Mouse (Mus musculus) CH12.LX (cell line): ENCODE measurements around the gene Phtf2.

Experiments
- CTCF ChIP-seq, 2 experiments: IDR thresholded peaks in 1 of 2; conservative IDR thresholded peaks in 1 of 2; 2 replicates each; pipeline ENCODE4 v1.5.1; 2011 to 2012; ENCODE audit warnings: low read depth in 2 of 2, low read length in 2 of 2, improper control_type of control experiment in 1 of 2, inconsistent platforms in 1 of 2, mild to moderate bottlenecking in 1 of 2, moderate library complexity in 1 of 2
- ELF1 ChIP-seq: IDR thresholded peaks from 2 replicates; pipeline ENCODE4 v1.6.1; 2014; ENCODE audit warnings: low read depth, mild to moderate bottlenecking, inconsistent platforms, low read length, improper control_type of control experiment
- ETS1 ChIP-seq: conservative IDR thresholded peaks from 2 replicates; pipeline ENCODE4 v1.6.1; 2012; ENCODE audit warnings: low read depth, mild to moderate bottlenecking, inconsistent platforms, low read length, improper control_type of control experiment, moderate library complexity
- GABPA ChIP-seq: IDR thresholded peaks from 2 replicates; pipeline ENCODE4 v1.6.1; 2012; ENCODE audit warnings: low read depth, low read length, improper control_type of control experiment, inconsistent platforms; ENCODE audit not compliant: insufficient replicate concordance
- MEF2A ChIP-seq: IDR thresholded peaks from 2 replicates; pipeline ENCODE4 v1.6.1; 2014; ENCODE audit warnings: low read depth, mild to moderate bottlenecking, inconsistent platforms, low read length, improper control_type of control experiment, borderline replicate concordance
- POLR2A ChIP-seq: IDR thresholded peaks from 2 replicates; pipeline ENCODE4 v1.6.1; 2011; ENCODE audit warnings: low read depth, mild to moderate bottlenecking, improper control_type of control experiment, low read length
- TCF12 ChIP-seq: IDR thresholded peaks from 2 replicates; pipeline ENCODE4 v1.6.1; 2014; ENCODE audit warnings: low read depth, mild to moderate bottlenecking, inconsistent platforms, low read length, improper control_type of control experiment
- ZKSCAN1 ChIP-seq: IDR thresholded peaks from 2 replicates; pipeline ENCODE4 v1.6.1; 2012; ENCODE audit warnings: low read depth, inconsistent platforms, low read length, improper control_type of control experiment, borderline replicate concordance
- ZMIZ1 ChIP-seq: IDR thresholded peaks from 2 replicates; pipeline ENCODE4 v1.6.1; 2012; ENCODE audit warnings: low read depth, mild to moderate bottlenecking, inconsistent platforms, low read length, improper control_type of control experiment

DNA sequence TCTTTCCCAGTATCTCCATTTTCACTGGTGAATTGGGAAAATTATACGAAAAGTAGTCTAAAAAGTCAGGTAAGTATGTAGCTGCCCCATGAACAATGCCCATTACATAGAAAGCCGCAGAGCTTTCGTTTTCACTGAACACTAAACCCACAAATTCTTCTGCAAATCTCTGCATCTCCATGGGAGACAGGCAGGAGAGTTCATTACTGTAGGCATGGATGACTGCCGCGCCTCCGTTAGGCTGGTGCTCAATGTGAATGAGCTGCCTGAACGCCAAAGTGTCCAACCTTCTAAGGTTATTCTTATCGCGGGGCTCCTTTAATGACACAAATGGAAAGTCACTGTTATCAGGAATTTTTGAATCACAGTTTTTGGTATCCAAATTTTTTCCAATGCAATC lies 37.6 kb upstream of the Phtf2 start:
- TF ChIP-seq CTCF (conservative IDR thresholded peaks at IDR 0.05 in 1 of 2, IDR thresholded peaks at IDR 0.05 in 1 of 2; ENCODE audit: low read depth in 2 of 2, low read length in 2 of 2) (no peak), ZMIZ1 (no peak), POLR2A (no peak), ETS1 (no peak), TCF12 (no peak), ELF1 (no peak), GABPA (no peak), MEF2A (no peak), ZKSCAN1 (no peak)
